Mouse (Mus musculus) embryo, embryonic 10 days (tissue): ENCODE measurements at regions not wholly inside any gene's neighbourhood (a gene's known extent, or its start where the extent isn't known, plus 50 kb on each side); places are given as distances from the start of the nearest gene placed in this dataset.
A peak's percentile ranks its signal among the peaks of the same experiment; 100 is the strongest.

Experiments
- DNase-seq: peaks from one replicate; pipeline ENCODE4 v3.0.0-alpha.2; 2015; ENCODE audit warnings: low spot score

DNA sequence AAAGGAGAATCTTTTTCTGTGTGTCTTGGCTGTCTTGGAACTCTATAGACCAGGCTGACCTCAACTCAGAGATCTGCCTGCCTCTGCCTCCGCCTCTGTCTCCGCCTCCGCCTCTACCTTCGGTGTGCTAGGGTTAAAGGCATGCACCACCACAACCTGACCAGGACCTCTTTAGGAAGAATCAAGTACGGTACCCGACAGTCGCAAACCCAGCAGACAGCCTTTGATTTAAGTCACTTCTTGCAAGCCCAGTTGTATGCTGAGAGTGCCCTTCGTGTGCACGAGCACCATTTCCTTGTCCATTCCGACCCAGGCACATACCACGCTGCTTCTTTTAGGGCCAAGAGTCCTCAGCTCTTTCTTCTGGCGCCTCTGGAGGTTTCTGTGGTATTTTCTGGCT is 105.0 kb upstream of the Six3 start:
- DNase-seq = no peak

DNA sequence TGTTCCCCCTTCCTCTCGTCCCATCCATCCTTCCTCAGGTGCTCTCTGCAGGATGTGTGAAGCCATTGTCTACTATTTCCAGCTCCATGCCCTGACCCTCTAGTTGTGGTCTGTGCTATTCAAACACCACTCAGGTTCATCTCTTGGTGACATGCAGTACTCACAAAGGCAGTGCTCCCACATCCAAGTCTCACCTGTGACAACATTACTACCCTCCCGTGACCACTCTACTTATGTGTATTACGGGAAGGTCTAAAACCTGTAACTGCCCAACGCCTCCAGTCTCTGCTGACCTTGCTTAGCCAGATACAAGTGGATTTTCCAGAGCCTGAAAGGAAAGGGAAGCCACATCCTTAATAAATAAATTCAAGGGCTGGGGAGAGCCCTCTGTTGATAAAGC is 100.4 kb upstream of the Six3 start:
- no peak for DNase-seq

DNA sequence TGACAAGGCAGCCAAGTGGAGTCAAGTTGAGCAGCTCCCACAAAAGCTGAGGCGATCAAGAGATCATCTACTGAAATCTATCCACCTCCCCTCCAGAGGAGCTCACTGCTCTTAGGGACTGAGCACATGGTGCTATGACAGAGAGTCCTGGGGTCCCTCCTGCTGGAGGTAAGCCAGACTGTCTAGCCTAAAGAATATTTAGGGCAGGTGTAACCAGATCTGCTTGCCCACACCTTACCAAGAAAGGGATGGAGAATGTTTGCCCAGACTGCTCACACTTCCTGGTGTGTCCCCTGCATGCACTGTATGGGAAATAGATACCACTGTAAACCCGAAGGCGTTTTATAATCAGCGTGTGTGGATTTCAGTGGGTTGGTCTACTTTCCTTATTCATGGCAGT is 99.5 kb upstream of the Six3 start:
- no peak for DNase-seq

DNA sequence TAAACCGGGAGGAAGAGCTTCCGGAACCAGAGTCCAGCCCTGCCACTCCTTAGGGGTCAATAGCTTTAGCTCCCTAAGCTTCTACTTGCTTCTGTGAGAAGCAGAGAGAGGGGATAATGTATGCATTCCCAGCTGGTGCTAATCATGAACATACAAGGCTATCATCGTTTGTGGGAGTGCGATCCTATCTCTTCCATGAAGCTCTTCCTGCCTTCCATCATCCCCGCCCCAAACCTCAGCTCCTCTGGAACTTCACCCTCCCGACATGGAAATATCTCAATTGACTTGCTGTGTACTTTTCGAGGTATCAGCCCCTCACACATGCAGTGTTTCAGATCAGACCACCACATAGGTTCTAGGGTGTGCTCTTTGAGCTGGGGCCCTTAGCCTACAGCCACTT is 99.0 kb upstream of the Six3 start:
- DNase-seq = no peak

DNA sequence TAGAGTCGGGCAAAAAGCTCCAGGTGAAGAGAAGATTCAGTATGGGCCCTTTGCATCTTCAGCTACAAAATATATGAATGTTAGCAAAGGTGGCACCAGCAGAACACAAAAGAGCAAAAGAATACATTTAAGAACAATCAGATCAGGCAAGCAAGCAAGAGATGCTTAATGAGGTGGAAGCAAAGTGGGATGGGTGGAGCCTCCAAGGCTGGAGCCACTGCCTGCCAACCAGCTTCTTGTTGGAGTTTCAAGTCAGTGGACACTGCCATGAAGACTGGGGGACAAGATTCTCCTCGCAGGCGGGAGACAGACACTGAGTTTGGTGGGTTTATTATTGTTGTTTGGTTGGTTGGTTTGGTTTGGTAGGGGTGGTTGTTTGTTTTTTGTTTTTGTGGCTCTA is 96.1 kb upstream of the Six3 start:
- peak; percentile 26 for DNase-seq

DNA sequence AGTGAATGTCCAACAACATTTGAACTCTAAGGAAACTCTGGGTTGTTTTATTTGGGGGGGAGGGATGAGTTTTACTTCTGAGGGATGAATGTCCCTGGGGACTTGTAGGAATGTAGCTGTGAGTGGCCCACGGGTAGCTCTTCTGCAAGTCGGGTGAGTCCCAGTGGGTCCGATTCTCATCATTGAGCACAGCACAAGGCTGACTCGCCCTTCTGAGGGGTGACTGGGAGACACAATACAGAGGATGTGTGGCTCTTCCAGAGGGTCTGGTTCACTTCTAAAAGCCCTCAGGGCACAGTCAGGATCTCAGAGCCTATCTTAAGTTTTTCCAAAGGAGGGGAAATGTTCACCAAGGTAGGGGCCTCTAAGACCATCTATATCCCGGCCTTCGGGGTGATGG is 94.9 kb upstream of the Six3 start:
- DNase-seq = no peak

DNA sequence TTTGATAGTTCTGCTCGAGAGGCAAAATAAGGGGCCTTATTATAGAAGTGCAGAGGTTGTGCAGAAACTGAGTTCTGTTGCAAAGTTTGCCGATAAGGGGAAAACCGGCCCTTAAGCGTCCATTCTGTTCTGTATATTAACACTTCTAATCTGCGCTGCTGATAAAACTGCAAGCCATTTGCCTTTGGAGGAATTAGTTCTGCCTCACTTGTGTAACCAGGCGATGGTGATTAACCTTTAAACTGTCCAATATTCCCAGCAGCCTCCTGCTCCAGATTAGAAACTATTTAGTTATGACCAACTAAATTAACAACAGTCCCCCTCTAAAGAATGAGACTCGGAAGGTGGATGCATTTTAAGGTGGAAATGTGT is 86.1 kb upstream of the Six3 start:
- DNase-seq = no peak

DNA sequence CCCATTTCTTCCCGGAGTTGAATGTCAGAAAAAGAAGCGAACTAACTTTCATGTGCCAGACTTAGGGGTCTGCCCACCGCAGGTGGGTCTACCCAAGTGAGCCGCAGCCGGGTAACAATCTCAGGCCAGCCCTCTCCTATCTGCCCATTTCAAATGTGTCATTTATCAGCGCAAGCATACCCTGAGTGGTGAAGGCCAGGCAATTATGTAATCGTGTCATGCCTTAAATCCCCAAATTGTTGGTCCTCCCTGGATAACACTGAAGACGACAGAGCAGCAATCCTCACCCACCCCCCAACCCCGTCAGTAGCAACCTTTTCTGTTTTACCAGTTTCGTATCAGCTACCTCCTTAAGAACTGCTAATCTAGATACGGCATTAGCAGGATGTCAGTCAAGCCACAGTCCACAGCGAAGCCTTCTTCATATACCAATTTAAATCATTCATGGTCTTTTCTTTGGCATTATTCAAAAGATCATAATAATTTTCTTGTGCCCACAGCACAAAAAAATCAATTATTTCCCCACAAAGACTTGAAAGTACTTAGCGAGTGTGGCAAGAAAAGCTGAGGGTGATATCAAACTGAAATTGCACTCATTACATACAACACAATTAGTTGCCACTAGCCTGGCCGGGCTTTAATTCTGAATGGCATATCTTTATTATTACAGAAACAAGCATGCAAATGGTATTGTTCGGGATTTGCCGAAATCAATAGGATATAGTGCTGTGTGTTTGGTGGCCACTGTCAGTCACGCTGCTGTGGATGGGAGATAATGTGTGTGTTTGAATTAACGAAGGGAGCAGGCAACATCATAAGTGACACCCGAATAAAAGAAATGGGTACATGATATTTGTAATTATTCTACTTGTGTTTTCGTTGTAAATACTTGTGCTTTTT is 85.1 kb upstream of the Six3 start:
- no peak for DNase-seq

DNA sequence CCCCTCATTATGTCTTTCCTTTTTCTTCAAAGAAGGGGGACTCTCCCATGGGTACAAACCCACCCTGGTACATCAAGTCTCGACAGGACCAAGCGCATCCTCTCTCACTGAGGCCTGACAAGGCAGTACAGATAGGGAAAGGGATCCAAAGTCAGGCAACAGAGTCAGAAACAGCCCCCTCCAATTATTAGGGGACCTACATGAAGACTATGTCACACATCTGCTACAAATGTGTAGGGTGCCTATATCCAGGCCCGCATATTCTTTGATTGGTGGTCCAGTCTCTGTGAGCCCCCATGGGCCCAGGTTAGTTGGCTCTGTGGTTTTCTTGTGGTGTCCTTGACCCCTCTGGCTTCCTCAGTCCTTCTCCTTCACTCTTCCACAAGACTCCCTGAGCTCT is 77.1 kb upstream of the Six3 start:
- DNase-seq = no peak

DNA sequence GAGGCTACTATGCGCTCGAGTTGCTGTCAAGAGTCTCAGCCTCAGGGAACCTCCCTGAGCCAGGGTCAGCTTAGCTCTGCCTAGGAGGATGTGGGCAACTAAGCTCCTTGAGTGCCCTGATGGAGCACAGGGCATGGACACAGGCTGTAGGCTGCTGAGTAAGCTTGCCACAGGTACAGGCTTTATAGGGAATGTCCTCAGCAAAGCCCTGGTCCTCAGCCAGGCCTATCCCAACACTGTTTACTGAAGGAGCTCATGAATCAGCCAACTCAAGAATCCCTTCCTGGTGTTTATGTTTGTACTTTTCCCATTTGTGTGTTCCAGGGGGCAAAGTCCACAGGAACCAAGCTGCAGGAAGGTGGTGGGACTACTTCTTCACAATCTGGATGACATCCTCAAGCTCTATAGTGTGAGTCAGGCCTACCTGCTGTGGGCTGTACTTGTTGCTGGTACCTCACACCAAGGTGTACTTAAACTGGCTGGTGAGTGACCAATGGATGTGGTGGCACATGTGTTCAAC is 72.1 kb upstream of the Six3 start:
- DNase-seq = no peak

DNA sequence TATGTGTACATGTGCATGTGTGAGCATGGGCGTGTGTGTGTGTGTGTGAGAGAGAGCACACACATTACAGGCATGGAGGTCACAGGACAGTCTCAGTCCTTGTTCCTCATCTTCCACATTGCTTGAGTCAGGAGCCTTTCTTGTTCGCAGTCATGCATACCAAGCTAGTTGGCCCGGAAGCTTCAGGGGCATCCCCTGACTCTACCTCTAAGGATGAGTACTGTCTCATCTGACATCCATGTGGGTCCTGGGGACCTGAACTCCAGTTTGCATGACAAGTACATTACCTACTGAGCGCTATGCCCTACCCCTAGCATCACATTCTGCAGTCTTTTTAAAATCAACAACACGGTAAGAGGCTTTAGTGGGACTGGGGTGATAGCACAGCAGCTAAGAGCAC is 65.3 kb upstream of the Six3 start:
- DNase-seq = no peak

DNA sequence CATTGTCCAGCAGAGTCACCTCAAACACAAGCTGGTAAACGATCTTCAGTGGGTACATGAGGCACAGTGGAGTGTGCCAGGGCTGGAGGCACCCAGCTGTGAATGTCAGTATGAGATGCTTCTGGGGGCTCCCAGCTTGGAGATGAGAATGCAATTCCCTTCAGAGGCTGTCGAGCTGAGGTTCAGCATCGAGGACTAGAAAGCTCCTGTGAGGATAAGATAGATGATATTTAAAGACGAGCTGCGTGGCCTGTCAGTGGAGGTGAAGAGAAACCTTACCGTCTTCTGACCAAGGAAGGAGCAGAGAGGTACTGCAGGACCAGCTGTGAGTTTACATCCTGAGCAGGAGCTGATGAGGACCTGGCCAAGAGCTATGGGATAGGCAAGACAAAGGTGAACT is 52.4 kb upstream of the Six3 start:
- DNase-seq = no peak

DNA sequence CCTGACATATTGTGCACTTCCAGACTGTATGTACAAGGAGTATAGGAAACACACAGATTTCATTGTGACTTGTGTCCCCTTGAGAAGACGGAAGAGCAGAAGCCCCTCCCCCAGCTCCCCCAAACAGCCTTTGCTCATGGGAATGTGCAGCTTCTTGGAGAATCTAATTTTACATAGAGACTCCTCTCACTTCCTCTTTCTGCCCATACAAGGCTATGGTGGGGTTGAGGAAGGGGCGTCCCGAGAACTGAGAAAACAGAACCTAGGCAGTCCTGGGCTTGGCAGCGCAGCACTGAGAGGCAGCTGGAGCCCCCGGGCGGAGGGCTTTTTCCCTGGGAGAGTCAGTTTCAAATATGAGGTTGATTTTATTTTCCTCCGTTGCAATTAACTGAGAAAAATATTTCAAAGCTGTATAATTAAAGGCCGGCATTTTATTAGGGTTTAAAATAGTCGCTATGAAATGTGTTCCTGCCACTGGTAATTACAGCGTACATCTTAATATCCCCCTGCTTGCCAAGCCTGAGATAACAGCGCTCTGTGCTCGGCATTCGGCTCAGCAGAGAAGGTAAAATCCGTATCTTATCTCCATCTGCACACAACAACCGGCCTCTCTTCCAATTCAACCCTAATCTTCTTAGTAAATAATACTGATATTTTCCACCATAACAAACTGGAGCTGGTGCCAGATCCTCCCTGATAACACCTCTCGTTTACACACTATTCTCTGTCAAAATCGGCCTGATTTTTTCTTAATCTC is 50.7 kb upstream of the Six3 start:
- no peak for DNase-seq

DNA sequence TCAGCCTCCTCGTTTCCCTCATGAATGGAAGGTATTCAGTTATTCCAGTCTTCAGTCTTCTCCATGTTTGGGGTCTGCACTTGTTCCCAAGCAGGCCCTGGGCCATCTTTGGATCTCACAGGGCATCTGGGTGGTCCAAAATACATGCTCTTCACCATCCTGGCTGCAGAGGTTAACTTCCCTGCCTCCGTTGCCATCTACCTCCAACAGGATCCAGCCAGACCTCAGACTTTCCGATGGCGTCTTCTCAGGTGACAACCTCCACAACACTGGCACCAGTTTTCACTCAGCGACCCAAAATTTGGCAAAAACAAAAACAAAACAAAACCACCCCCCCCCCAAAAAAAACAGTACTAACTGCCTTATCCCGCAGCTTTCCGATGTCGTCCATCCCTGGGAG is 50.0 kb upstream of the Six3 start:
- DNase-seq = no peak
